Mouse (Mus musculus) lung, adult 2 months (tissue): Measurements from ENCODE around the gene Slc43a2.

Source experiments
- CTCF ChIP-seq: fragments of 200-500 bp; IDR thresholded peaks from 2 replicates; pipeline ENCODE4 v1.5.1; 2011; ENCODE audit warnings: mild to moderate bottlenecking, low read length, control low read depth; ENCODE audit not compliant: insufficient read depth
- POLR2A ChIP-seq: fragments of 200-500 bp; IDR thresholded peaks from 2 replicates; pipeline ENCODE4 v1.6.1; 2011; ENCODE audit warnings: low read depth, mild to moderate bottlenecking, control low read depth, low read length, borderline replicate concordance; ENCODE audit errors: extremely low read depth

DNA sequence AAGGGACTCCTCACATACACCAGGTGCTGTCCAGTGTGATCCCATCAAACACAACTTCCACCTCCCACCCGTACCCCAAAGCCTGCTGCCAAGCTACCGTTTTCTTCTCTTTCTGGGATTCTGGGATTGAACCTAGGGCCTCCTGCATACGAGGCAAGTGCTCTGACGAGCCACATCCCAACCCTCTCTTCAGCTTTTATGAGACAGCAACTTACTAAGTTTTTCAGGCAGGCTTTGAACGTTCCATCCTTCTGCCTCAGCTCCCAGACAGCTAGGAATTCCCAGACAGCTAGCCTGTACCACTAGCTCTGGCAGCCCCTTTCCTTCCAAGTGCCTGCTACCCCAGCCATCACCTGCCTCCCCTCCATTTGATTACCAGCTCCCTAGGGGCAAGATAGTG is 55.5 kb downstream of the Slc43a2 start:
- no peak for TF ChIP-seq CTCF
- TF ChIP-seq POLR2A = no peak
